ENCODE assay signal across 21 mouse cellular contexts in the genomic region with DNA sequence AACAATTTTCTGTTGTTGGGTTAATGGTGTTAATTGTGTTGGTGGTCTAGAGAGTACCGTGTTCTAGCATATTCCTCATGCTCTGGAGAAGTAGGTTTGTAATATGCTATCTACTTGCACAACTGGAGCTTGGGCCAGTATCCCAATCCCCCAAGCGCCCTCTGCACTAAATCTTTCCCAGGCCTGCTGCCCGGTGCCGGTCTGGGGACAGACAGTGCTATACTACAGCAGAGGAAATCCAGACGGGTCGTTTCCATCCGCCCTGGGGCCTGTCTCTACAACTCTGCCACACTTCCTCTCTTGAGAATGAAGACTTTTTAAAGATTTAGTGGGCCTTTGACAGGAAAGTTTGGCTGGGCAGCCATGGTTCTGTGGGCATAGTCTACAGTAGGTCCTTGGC. TPM values are rescaled to one million over a fixed set of nuclear protein-coding genes. Genes with fewer than 3 reads are reported as not detected.
"Had no signal": no experiment of that assay in that cellular context is flagged by ENCODE, and none has a peak within 500 bp of the region (broad histone marks: within the 10 kb centered on the region; RNA-seq: fewer than 3 reads in every experiment).

No protein-coding gene starts in this region.

- H3K27me3 ChIP-seq: limb, embryonic 15.5 days; liver, embryonic 12.5 days; midbrain, embryonic 12.5 days; neural tube, embryonic 13.5 days had no signal

- ATAC-seq: liver, embryonic 12.5 days; midbrain, embryonic 16.5 days had no signal

- H3K4me2 ChIP-seq: limb, embryonic 15.5 days; liver, embryonic 12.5 days; midbrain, embryonic 12.5 days; neural tube, embryonic 13.5 days had no signal

- DNase-seq: layer of hippocampus, adult 9-11 months; layer of hippocampus, postnatal 36 days; lung, adult 18-20 months; retina, postnatal 1 day; right cerebral cortex, postnatal 4 days; spleen, adult 18-20 months; thymus, adult 18-20 months; thymus, postnatal 14 days had no signal

- H3K27ac ChIP-seq: kidney, postnatal 0 days; limb, embryonic 15.5 days; liver, embryonic 12.5 days; midbrain, embryonic 12.5 days; neural tube, embryonic 13.5 days had no signal

- H3K9ac ChIP-seq: limb, embryonic 15.5 days; liver, embryonic 12.5 days; midbrain, embryonic 12.5 days; neural tube, embryonic 13.5 days had no signal

- H3K4me1 ChIP-seq: limb, embryonic 15.5 days; midbrain, embryonic 12.5 days; neural tube, embryonic 13.5 days had no signal

- H3K4me3 ChIP-seq: limb, embryonic 15.5 days; liver, embryonic 12.5 days; midbrain, embryonic 12.5 days; neural tube, embryonic 13.5 days had no signal

- H3K9me3 ChIP-seq: limb, embryonic 15.5 days; liver, embryonic 12.5 days; midbrain, embryonic 12.5 days; neural tube, embryonic 13.5 days had no signal

RNA-seq across cellular contexts. Expression of a gene that starts 30.4 kb away (rescaled TPM):
- total RNA-seq: layer of hippocampus, adult 18-20 months; left cerebral cortex, postnatal 25 days; megakaryocyte-erythroid progenitor cell, adult 5-6 weeks had no signal
- polyA plus RNA-seq: kidney, postnatal 0 days; limb, embryonic 11.5 days; lung, embryonic 16.5 days; midbrain, embryonic 12.5 days; midbrain, embryonic 16.5 days; neural tube, embryonic 13.5 days; stomach, embryonic 14.5 days had no signal

RNA-seq across cellular contexts. Expression of a gene that starts 50.1 kb away (rescaled TPM):
- total RNA-seq: layer of hippocampus, adult 18-20 months; layer of hippocampus, postnatal 36 days; left cerebral cortex, adult 8-10 months; megakaryocyte-erythroid progenitor cell, adult 5-6 weeks had no signal
- polyA plus RNA-seq: stomach, embryonic 14.5 days had no signal
